Mouse (Mus musculus) liver, embryonic 18 days (tissue): ENCODE measurements around the gene Glrp1. TPM values are rescaled to one million over a fixed set of nuclear protein-coding genes. Genes with fewer than 3 reads are reported as not detected.

Experiments used
- polyA plus RNA-seq: library from polyadenylated mRNA; depleted of rRNA; stranded (reverse); fragments of >200 nt; gene quantifications from 2 replicates; pipeline ENCODE4 v1.2.3, GENCODE M21; 2012; rRNA removed

Glrp1 gene
- polyA plus RNA-seq = 0.05 and 0.14 TPM in 2 replicates

DNA sequence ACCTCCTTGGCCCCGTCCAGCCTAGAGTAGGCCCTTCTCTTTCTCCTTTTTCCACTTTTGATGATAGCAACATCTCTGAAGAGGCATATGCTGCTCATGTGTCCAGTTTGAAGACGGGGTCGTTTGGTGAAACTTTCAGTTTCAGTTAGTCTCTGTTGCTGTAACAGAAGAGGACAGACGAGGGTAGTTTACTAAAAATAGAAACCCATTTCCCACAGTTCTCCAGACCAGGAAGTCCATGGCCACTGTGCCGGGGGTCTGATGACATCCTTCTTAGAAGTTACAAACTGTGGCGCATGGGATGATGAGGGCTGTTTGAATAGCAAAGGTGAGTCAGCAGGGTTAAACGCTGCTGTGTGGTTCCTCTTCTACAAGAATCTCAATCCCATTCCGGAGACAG, at the start of gene Glrp1:
TSS of gene Glrp1 (minus strand) at position 278 of the 400 bp plus-strand sequence.

Other genes with a start within 250 kb of the Glrp1 start
- 54.5 and 64.0 TPM in 2 replicates for gene Hjurp, start 232.4 kb downstream of the Glrp1 start, polyA plus RNA-seq
- gene Trpm8, start 232.4 kb downstream of the Glrp1 start, polyA plus RNA-seq = not detected in 2 replicates
- 354 and 439 TPM in 2 replicates for gene Spp2, start 103.1 kb downstream of the Glrp1 start, polyA plus RNA-seq
- gene Arl4c, start 192.2 kb upstream of the Glrp1 start, polyA plus RNA-seq = 1.5 TPM in 2 replicates